Mouse (Mus musculus) hindbrain, embryonic 13.5 days (tissue): Measurements from ENCODE around the gene Phex. TPM values are rescaled to one million over a fixed set of nuclear protein-coding genes. Genes with fewer than 3 reads are reported as not detected.

Experiments used
- ATAC-seq: fragments of 200-750 bp; cut with Nextera tagmentation; 2 replicates; pipeline ENCODE4 v1.8.0; 2017; ENCODE audit warnings: moderate TSS enrichment; ENCODE audit not compliant: low FRiP score
- H3K27ac ChIP-seq: fragments of 300-500 bp; sonication (generic); 2 replicates; pipeline ENCODE4 v1.5.1; 2015; ENCODE audit warnings: inconsistent platforms, mild to moderate bottlenecking, moderate library complexity
- H3K27me3 ChIP-seq: fragments of 300-500 bp; sonication (generic); 2 replicates; pipeline ENCODE4 v1.6.1; 2015; ENCODE audit warnings: mild to moderate bottlenecking, inconsistent platforms
- H3K36me3 ChIP-seq: fragments of 300-500 bp; sonication (generic); 2 replicates; pipeline ENCODE4 v1.6.1; 2015; ENCODE audit warnings: mild to moderate bottlenecking, inconsistent platforms
- H3K4me1 ChIP-seq: fragments of 300-500 bp; sonication (generic); replicated peaks from 2 replicates; pipeline ENCODE4 v1.6.1; 2015; ENCODE audit warnings: inconsistent platforms
- H3K4me2 ChIP-seq: fragments of 300-500 bp; sonication (generic); 2 replicates; pipeline ENCODE4 v1.6.1; 2015; ENCODE audit warnings: inconsistent platforms, mild to moderate bottlenecking, moderate library complexity
- H3K4me3 ChIP-seq: fragments of 300-500 bp; sonication (generic); 2 replicates; pipeline ENCODE4 v1.5.1; 2015; ENCODE audit warnings: mild to moderate bottlenecking, inconsistent platforms
- H3K9ac ChIP-seq: fragments of 300-500 bp; sonication (generic); 2 replicates; pipeline ENCODE4 v1.6.1; 2015; ENCODE audit warnings: mild to moderate bottlenecking, inconsistent platforms
- H3K9me3 ChIP-seq: fragments of 300-500 bp; sonication (generic); 2 replicates; pipeline ENCODE4 v1.6.1; 2016; ENCODE audit warnings: inconsistent platforms
- WGBS: fragments of 180-500 bp; shearing (Covaris S2); methylation state at CpG from one replicate; pipeline ENCODE4 v1.1.7; 2015; 5-methylcytosine and 5-hydroxymethylcytosine counted together
- polyA plus RNA-seq: library from polyadenylated mRNA; unstranded; fragments of >200 nt; fragmentation: Nextera tagmentation; extraction: Ambion mirVana; gene quantifications from 2 replicates; pipeline ENCODE4 v1.2.1, GENCODE M21; 2015

Phex gene
- polyA plus RNA-seq, 1 experiment from 2014 or later: 0.27 TPM

DNA sequence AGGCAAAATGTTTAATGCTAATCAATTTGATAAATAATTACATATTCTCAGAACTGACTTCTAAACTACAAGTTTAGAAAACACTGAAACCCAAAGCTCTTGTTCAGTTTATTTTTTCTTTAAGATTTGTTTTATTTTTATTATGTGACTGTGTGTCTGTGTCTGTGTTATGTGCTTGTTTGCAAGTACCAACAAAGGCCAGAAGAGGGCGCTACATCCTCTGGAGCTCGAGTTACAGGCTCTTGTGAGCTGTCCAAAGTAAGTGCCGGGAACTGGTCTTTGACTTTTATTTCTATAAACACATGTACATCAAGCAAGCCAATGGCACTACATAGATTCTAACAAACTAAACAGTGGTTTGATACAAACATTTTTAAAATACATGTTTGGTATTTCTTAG, 41.2 kb downstream of the Phex start:
- H3K36me3 ChIP-seq: no peaks in the 10 kb centered on the region
- no peak overlapping the region for H3K27ac ChIP-seq
- no peaks in the 10 kb centered on the region for H3K4me1 ChIP-seq
- no peak for ATAC-seq
- H3K9me3 ChIP-seq: no peaks in the 10 kb centered on the region
- H3K27me3 ChIP-seq: no peaks in the 10 kb centered on the region
- H3K4me3 ChIP-seq: no peak overlapping the region
- H3K4me2 ChIP-seq: no peak overlapping the region
- whole genome bisulfite sequencing: 79% methylated on average over 3 of the region's 3 CpGs
- no peak overlapping the region for H3K9ac ChIP-seq

DNA sequence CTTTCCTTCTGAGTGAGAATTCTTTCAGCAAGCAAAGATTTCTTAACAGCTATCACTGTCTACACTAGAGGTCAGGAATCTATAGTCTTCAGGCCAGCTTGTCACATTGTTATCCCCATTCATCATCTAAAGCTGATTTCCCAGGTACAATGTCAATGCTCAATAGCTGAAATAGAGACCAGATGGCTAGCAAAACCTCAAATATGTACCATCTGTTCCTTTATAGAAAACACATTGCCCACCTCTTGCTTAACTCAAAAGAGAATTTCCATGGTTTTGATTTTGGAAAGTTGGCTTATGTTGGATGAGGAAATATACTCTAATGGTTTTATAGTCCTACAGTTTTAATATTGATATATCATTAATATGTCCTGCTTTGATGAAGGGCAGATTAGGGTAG, 45.9 kb downstream of the Phex start:
- Histone ChIP-seq H3K4me1 (no peaks in the 10 kb centered on the region), H3K27ac (no peak overlapping the region), H3K9me3 (no peaks in the 10 kb centered on the region), H3K27me3 (no peaks in the 10 kb centered on the region), H3K4me3 (no peak overlapping the region), H3K4me2 (no peak overlapping the region), H3K9ac (no peak overlapping the region), H3K36me3 (no peaks in the 10 kb centered on the region)
- no peak for ATAC-seq

DNA sequence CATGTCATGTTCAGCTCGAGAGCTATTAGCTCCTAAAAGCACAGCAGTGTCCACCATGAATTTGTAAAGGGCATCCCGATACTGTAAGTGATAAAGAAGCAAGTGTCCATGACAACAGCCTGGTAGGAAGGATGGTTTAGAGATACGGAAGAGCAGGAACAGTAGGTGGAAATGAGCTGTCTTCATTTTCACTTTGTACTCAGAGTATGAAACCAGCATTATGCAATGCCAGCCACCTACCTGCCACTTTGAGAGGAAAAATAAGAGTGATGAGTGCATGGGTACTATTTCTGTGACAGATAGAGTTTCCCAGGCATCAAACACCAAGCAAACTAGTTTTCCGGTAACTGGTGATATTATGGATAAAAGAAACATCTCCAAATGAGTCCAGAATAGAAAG, 59.6 kb downstream of the Phex start:
- 92% methylated on average over 4 of the region's 4 CpGs for WGBS
- Histone ChIP-seq H3K27me3 (no peaks in the 10 kb centered on the region), H3K36me3 (no peaks in the 10 kb centered on the region), H3K27ac (no peak overlapping the region), H3K4me3 (no peak overlapping the region), H3K9ac (no peak overlapping the region), H3K4me2 (no peak overlapping the region), H3K4me1 (no peaks in the 10 kb centered on the region), H3K9me3 (no peaks in the 10 kb centered on the region)
- no peak for ATAC-seq

DNA sequence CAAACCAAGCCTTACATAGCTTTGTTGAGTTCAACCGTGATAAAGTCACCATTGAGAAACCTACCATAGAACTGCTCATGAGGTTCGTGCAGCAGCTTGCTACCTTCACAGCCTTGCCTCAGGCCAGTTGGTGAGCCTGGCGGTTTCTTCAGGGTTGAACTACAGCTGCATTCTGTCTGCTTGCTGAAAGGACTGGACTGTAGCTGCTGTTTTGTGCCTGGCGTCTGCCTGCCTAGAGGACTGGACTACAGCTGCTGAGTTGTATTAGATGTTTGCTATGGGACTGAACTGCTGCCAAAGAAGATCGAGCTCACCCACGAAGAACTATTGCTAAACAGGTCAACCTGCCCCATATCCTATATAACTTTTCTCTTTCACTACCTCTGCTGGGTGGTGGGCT, 68.9 kb downstream of the Phex start:
- Histone ChIP-seq H3K4me1 (no peaks in the 10 kb centered on the region), H3K36me3 (no peaks in the 10 kb centered on the region), H3K9me3 (no peaks in the 10 kb centered on the region), H3K27me3 (no peaks in the 10 kb centered on the region), H3K4me2 (no peak overlapping the region), H3K9ac (no peak overlapping the region), H3K4me3 (no peak overlapping the region), H3K27ac (no peak overlapping the region)
- 89% methylated on average over 6 of the region's 6 CpGs for WGBS
- no peak for ATAC-seq

DNA sequence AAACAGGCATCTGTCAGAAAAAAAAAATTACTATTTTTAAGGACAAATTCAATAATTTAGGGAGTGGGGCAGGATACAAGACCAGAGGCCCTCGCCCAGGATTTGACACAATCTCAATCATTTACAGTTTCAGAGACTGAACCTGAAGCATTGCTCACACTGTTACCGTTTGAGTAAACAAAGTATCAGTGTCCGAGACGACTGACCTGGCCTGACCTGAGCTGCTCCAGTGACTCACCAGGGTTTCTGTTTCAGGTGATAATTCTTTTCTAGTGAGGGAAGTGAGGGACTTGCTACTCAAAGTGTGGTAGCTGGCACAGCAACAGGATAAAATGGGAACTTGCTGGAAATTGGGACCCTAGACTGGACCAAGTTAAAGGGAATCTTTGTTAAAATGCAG, 80.4 kb downstream of the Phex start:
- Histone ChIP-seq H3K9ac (no peak overlapping the region), H3K9me3 (no peaks in the 10 kb centered on the region), H3K4me1 (no peaks in the 10 kb centered on the region), H3K36me3 (no peaks in the 10 kb centered on the region), H3K27ac (no peak overlapping the region), H3K27me3 (no peaks in the 10 kb centered on the region), H3K4me2 (no peak overlapping the region), H3K4me3 (no peak overlapping the region)
- no peak for ATAC-seq
- 60% methylated on average over 4 of the region's 4 CpGs for WGBS

DNA sequence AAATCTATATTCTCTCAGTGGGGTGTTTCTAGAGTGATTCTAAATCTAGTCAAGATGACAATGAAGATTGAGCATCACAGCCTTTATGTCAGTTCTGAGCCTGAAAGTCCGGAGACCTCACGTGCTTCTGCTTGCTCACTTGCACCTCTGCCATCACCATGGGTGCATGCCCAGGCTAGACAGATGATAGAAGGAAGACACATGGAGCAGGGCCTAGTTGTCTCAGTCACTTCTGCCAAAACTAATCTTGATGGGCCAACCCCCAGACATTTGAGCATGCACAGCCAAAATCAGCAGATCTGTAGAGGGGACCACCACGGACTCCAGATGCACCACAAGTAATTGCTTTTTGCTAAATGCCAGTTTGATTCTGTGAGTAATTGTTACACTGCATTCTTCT, 85.3 kb downstream of the Phex start:
- H3K27me3 ChIP-seq: no peaks in the 10 kb centered on the region
- H3K36me3 ChIP-seq: no peaks in the 10 kb centered on the region
- no peaks in the 10 kb centered on the region for H3K4me1 ChIP-seq
- 89% methylated on average over 3 of the region's 3 CpGs for WGBS
- no peak for ATAC-seq
- H3K9ac ChIP-seq: no peak overlapping the region
- no peaks in the 10 kb centered on the region for H3K9me3 ChIP-seq
- H3K4me2 ChIP-seq: no peak overlapping the region
- no peak overlapping the region for H3K27ac ChIP-seq
- no peak overlapping the region for H3K4me3 ChIP-seq

DNA sequence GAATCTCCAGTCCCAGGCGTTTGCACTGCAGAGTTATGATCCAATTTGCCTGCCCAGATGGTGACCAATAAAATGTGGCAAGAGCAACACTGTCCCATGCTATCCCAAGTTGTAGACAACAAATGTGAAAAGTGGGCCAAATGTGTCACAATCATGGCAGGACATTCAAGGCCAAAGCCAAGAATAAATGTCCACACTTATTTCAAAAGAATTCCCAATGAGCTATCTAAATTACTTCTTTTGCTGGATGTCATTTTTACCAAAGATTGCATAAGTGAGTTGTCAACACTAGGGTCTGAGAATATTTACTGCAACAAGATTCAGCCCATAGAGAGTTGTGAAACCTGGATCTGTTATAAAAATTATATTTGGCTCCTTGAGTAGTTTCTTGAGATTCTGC, 86.7 kb downstream of the Phex start:
- H3K36me3 ChIP-seq: no peaks in the 10 kb centered on the region
- H3K9me3 ChIP-seq: no peaks in the 10 kb centered on the region
- WGBS: 61% methylated on average over 1 of the region's 1 CpGs
- H3K27me3 ChIP-seq: no peaks in the 10 kb centered on the region
- H3K4me2 ChIP-seq: no peak overlapping the region
- no peaks in the 10 kb centered on the region for H3K4me1 ChIP-seq
- no peak overlapping the region for H3K9ac ChIP-seq
- no peak for ATAC-seq
- H3K27ac ChIP-seq: no peak overlapping the region
- no peak overlapping the region for H3K4me3 ChIP-seq

DNA sequence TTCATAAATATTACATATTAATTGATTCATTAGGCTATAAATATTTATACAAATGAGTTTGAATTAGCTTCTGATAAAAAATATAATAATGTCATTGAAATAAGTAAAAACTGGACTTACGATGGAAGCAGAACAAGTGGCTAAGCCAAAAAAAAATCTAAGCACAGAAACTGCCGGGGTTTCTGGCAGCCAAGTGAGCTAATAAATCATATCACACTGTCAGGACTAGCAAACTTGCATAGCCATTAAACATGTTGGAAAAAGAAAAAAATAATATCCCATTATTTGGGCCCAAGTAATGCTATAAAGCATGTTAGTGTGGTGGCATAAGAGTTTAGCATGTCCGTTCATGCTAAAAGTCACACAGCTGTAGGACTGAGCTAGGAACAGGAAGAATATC, 87.4 kb downstream of the Phex start:
- Histone ChIP-seq H3K27me3 (no peaks in the 10 kb centered on the region), H3K4me1 (no peaks in the 10 kb centered on the region), H3K4me3 (no peak overlapping the region), H3K9me3 (no peaks in the 10 kb centered on the region), H3K36me3 (no peaks in the 10 kb centered on the region), H3K27ac (no peak overlapping the region), H3K4me2 (no peak overlapping the region), H3K9ac (no peak overlapping the region)
- WGBS: 89% methylated on average over 3 of the region's 3 CpGs
- ATAC-seq: no peak

DNA sequence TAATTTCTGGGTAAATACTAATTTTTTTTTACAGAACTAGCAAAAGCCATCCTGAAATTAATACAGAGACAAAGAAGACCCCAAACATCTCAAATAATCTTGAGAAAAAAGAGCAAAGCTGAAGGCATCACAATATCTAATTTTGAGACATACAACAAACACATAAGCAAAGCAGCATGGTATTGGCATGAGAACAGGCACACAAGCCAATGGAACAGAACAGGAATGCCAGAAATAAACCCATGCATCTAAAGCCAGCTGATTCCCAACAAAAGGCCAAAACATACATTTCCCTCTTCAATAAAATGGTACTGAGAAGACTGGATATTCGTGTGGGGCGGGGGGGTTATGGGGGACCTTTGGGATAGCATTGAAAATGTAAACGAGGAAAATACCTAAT, 90.7 kb downstream of the Phex start:
- Histone ChIP-seq H3K4me1 (no peaks in the 10 kb centered on the region), H3K9me3 (no peaks in the 10 kb centered on the region), H3K4me2 (no peak overlapping the region), H3K4me3 (no peak overlapping the region), H3K9ac (no peak overlapping the region), H3K27ac (no peak overlapping the region), H3K36me3 (no peaks in the 10 kb centered on the region), H3K27me3 (no peaks in the 10 kb centered on the region)
- no peak for ATAC-seq
- WGBS: 88% methylated on average over 3 of the region's 3 CpGs

DNA sequence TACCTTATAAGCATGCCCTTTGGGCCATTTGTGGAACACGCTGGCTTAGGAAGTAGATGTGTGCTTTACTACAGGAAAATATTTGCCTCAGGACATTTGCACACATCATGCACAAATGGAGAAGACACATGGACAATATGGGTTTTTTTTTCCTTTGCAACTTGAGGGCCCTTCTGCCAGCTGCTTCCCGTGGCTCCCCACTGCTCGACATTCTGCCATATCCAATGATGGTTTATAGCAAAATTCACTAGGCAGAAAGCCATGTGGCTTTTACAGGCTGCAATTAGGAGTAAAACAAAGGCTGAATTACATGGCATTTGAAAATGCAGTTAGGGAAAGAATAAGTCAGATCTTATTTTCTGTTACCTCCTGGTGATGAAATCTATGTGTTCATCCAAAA, 104.8 kb downstream of the Phex start:
- Histone ChIP-seq H3K9ac (no peak overlapping the region), H3K4me3 (no peak overlapping the region), H3K27ac (no peak overlapping the region), H3K36me3 (no peaks in the 10 kb centered on the region), H3K27me3 (no peaks in the 10 kb centered on the region), H3K9me3 (no peaks in the 10 kb centered on the region), H3K4me1 (peaks cover 4% of the 10 kb centered on the region; the same call in 1 of the 2 replicates), H3K4me2 (no peak overlapping the region)
- ATAC-seq: no peak
- 68% methylated on average over 3 of the region's 3 CpGs for WGBS

DNA sequence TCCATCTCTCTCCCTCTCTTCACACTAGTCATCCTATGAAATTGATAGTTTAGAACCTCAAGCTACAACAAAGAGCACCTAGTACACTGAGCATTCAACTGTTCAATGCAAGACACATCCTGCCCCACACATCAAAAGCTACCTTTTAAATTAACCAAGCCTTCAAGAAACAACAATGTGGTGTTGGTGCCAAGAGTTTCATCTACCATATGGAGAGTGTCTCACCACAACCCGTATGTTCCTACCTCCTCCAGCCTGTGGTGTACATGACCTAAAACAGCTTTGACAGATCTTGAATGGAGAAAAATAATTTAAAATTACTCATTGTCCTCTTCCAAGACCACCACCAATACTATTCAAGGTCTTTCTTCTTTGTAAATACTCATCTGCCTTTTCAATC, 106.9 kb downstream of the Phex start:
- no peak overlapping the region for H3K27ac ChIP-seq
- ATAC-seq: no peak
- no peak overlapping the region for H3K9ac ChIP-seq
- no peak overlapping the region for H3K4me3 ChIP-seq
- peaks cover 4% of the 10 kb centered on the region; the same call in 1 of the 2 replicates for H3K4me1 ChIP-seq
- WGBS: 90% methylated on average over 1 of the region's 1 CpGs
- no peaks in the 10 kb centered on the region for H3K9me3 ChIP-seq
- H3K27me3 ChIP-seq: no peaks in the 10 kb centered on the region
- no peak overlapping the region for H3K4me2 ChIP-seq
- H3K36me3 ChIP-seq: no peaks in the 10 kb centered on the region

DNA sequence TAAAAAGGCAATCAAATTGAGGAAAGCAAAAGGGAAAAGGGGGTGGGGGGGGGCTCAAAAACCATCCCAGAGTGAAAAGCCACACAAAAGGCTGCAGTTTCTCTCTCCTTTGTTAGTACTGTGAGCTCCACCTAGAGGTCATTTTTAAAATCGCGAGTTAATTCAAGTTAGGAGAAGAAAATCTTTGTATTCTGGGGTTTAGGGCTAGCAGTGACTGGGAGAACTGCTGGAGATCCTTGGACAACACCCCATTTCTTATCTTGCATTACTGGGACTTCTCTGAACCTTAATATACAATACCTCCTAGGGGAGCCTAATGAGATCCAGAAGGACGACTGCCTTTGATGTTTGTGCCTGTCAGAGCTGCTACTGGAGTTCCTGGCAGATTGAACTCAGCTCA, 107.7 kb downstream of the Phex start:
- Histone ChIP-seq H3K9ac (no peak overlapping the region), H3K9me3 (no peaks in the 10 kb centered on the region), H3K27ac (0 out of 2 replicates have a peak overlapping the region, but pooled peaks have one; percentile 69), H3K4me2 (no peak overlapping the region), H3K4me3 (no peak overlapping the region), H3K27me3 (no peaks in the 10 kb centered on the region), H3K36me3 (no peaks in the 10 kb centered on the region), H3K4me1 (peaks cover 4% of the 10 kb centered on the region; the same call in 1 of the 2 replicates)
- WGBS: 13% methylated on average over 3 of the region's 3 CpGs
- ATAC-seq: peak; percentile 47

DNA sequence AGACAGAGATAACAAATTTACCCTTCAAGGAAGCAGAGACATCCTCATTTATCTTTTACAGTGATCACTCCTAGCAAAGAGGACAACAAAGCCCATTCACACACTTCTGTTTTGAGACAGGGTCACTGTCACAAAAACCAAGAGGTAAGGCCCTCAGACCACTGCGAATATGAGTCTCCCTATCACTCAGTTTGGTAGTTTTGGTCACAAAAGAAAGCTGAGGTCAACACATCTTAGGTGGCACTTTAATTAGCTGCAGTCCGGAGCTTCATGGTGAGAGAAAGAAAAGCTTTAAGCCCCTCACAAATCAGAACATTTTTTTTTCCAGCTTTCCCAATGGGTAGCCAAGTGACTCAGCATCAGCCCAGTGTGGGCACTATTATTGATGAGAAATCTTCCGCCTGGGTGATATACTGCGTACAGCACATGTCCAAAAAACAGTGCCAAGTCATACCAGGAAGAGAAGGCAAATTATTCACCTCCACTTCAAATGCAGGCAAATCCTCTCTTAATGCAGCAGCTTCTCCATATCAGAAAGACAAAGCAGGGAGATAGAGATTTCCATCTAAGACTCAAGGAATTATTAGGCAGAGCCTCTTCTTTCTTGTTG, 108.2 kb downstream of the Phex start:
- no peak overlapping the region for H3K4me3 ChIP-seq
- no peaks in the 10 kb centered on the region for H3K27me3 ChIP-seq
- peak; percentile 71 for ATAC-seq
- peak overlapping the region; percentile 69 for H3K27ac ChIP-seq
- H3K9me3 ChIP-seq: no peaks in the 10 kb centered on the region
- WGBS: 21% methylated on average over 4 of the region's 4 CpGs
- 0 out of 2 replicates have a peak overlapping the region, but pooled peaks have one; percentile 4 for H3K4me2 ChIP-seq
- H3K4me1 ChIP-seq: peaks cover 4% of the 10 kb centered on the region; the same call in 1 of the 2 replicates
- H3K9ac ChIP-seq: no peak overlapping the region
- no peaks in the 10 kb centered on the region for H3K36me3 ChIP-seq
